Mouse (Mus musculus) intestine, postnatal 0 days (tissue): ENCODE results near the gene Rnf150. TPM values are rescaled to one million over a fixed set of nuclear protein-coding genes. Genes with fewer than 3 reads are reported as not detected.
A peak's percentile ranks its signal among the peaks of the same experiment; 100 is the strongest.

Source experiments
- ATAC-seq: fragments of 200-750 bp; cut with Nextera tagmentation; 2 replicates; pipeline ENCODE4 v1.8.0; 2017; ENCODE audit warnings: mild to moderate bottlenecking, moderate TSS enrichment, moderate library complexity
- H3K27ac ChIP-seq: fragments of 300-500 bp; sonication (generic); 2 replicates; pipeline ENCODE4 v1.5.1; 2014; ENCODE audit warnings: mild to moderate bottlenecking, low read depth, low read length, moderate library complexity
- H3K27me3 ChIP-seq: fragments of 300-500 bp; sonication (generic); replicated peaks from 2 replicates; pipeline ENCODE4 v1.6.1; 2014; ENCODE audit warnings: low read length, mixed read lengths; ENCODE audit not compliant: control insufficient read depth, insufficient read depth
- H3K36me3 ChIP-seq: fragments of 300-500 bp; sonication (generic); 2 replicates; pipeline ENCODE4 v1.6.1; 2014; ENCODE audit warnings: mild to moderate bottlenecking, moderate library complexity; ENCODE audit not compliant: control insufficient read depth, insufficient read depth
- H3K4me1 ChIP-seq: fragments of 300-500 bp; sonication (generic); replicated peaks from 2 replicates; pipeline ENCODE4 v1.6.1; 2014; ENCODE audit warnings: antibody characterized with exemption, low read length, mixed read lengths; ENCODE audit not compliant: control insufficient read depth, insufficient read depth
- H3K4me2 ChIP-seq: fragments of 300-500 bp; sonication (generic); replicated peaks from 2 replicates; pipeline ENCODE4 v1.6.1; 2014; ENCODE audit warnings: low read depth, mild to moderate bottlenecking, moderate library complexity
- H3K4me3 ChIP-seq: fragments of 300-500 bp; sonication (generic); 2 replicates; pipeline ENCODE4 v1.5.1; 2014; ENCODE audit warnings: low read depth, low read length
- H3K9ac ChIP-seq: fragments of 300-500 bp; sonication (generic); 2 replicates; pipeline ENCODE4 v1.6.1; 2014; ENCODE audit warnings: mild to moderate bottlenecking, low read depth, low read length
- H3K9me3 ChIP-seq: fragments of 300-500 bp; sonication (generic); 2 replicates; pipeline ENCODE4 v1.6.1; 2016; ENCODE audit warnings: mixed run types; ENCODE audit not compliant: control insufficient read depth
- CTCF ChIP-seq: sonication (generic); IDR thresholded peaks from 2 replicates; pipeline ENCODE4 v1.5.1; 2016; ENCODE audit warnings: low read depth, mild to moderate bottlenecking, control low read depth, antibody characterized with exemption, moderate library complexity
- WGBS: fragments of 180-500 bp; shearing (Covaris S2); extraction: QIAGEN DNeasy Blood & Tissue Kit; methylation state at CpG from one replicate; pipeline ENCODE4 v1.1.7; 2014; 5-methylcytosine and 5-hydroxymethylcytosine counted together
- polyA plus RNA-seq: library from polyadenylated mRNA; unstranded; fragments of >200 nt; fragmentation: Nextera tagmentation; extraction: Ambion mirVana; gene quantifications from 2 replicates; pipeline ENCODE4 v1.2.1, GENCODE M21; 2015

Gene Rnf150
- polyA plus RNA-seq, 1 experiment from 2014 or later = 0.53 TPM

- no peak overlapping the region for H3K27ac ChIP-seq
- H3K4me3 ChIP-seq = no peak overlapping the region
- no peak overlapping the region for H3K4me2 ChIP-seq
- no peak overlapping the region for H3K9ac ChIP-seq
- ATAC-seq = peak; percentile 53; the same call in 1 of the 2 replicates
- no peaks in the 10 kb centered on the region for H3K36me3 ChIP-seq
- no peaks in the 10 kb centered on the region for H3K27me3 ChIP-seq
- 59% methylated on average over 3 of the region's 3 CpGs for WGBS
- no peaks in the 10 kb centered on the region for H3K4me1 ChIP-seq
- TF ChIP-seq CTCF = no peak
- H3K9me3 ChIP-seq = no peaks in the 10 kb centered on the region
These were observed 173.5 kb downstream of the Rnf150 start for GRCm38 (mm10) chr8:83036521-83037166.

- no peak overlapping the region for H3K9ac ChIP-seq
- no peak overlapping the region for H3K4me3 ChIP-seq
- no peaks in the 10 kb centered on the region for H3K27me3 ChIP-seq
- no peak overlapping the region for H3K27ac ChIP-seq
- ATAC-seq = no peak
- no peak overlapping the region for H3K4me2 ChIP-seq
- H3K4me1 ChIP-seq = no peaks in the 10 kb centered on the region
- H3K36me3 ChIP-seq = no peaks in the 10 kb centered on the region
- TF ChIP-seq CTCF = no peak
- WGBS = 89% methylated on average over 1 of the region's 1 CpGs
- no peaks in the 10 kb centered on the region for H3K9me3 ChIP-seq
These were observed 174.2 kb downstream of the Rnf150 start for GRCm38 (mm10) chr8:83037321-83037720.

- TF ChIP-seq CTCF = no peak
- no peaks in the 10 kb centered on the region for H3K36me3 ChIP-seq
- no peak overlapping the region for H3K4me2 ChIP-seq
- H3K27ac ChIP-seq = no peak overlapping the region
- H3K4me1 ChIP-seq = no peaks in the 10 kb centered on the region
- H3K4me3 ChIP-seq = no peak overlapping the region
- H3K9me3 ChIP-seq = no peaks in the 10 kb centered on the region
- ATAC-seq = no peak
- no peaks in the 10 kb centered on the region for H3K27me3 ChIP-seq
- WGBS = 68% methylated on average over 10 of the region's 10 CpGs
- no peak overlapping the region for H3K9ac ChIP-seq
These were observed 175.4 kb downstream of the Rnf150 start for GRCm38 (mm10) chr8:83038575-83038974.

GRCm38 (mm10) chr8:83041440-83041839 lies 178.3 kb downstream of the Rnf150 start:
- Histone ChIP-seq H3K9ac (no peak overlapping the region), H3K9me3 (no peaks in the 10 kb centered on the region), H3K4me3 (no peak overlapping the region), H3K27ac (no peak overlapping the region), H3K36me3 (no peaks in the 10 kb centered on the region), H3K27me3 (no peaks in the 10 kb centered on the region), H3K4me2 (no peak overlapping the region), H3K4me1 (no peaks in the 10 kb centered on the region)
- no peak for TF ChIP-seq CTCF
- whole genome bisulfite sequencing = 78% methylated on average over 4 of the region's 4 CpGs
- no peak for ATAC-seq

GRCm38 (mm10) chr8:83046912-83047311 lies 183.8 kb downstream of the Rnf150 start:
- Histone ChIP-seq H3K9me3 (no peaks in the 10 kb centered on the region), H3K4me3 (no peak overlapping the region), H3K27ac (no peak overlapping the region), H3K27me3 (no peaks in the 10 kb centered on the region), H3K36me3 (no peaks in the 10 kb centered on the region), H3K9ac (no peak overlapping the region), H3K4me2 (no peak overlapping the region), H3K4me1 (0 out of 2 replicates have a peak, but pooled peaks cover 3% of the 10 kb centered on the region)
- TF ChIP-seq CTCF = no peak
- WGBS = 84% methylated on average over 9 of the region's 9 CpGs
- no peak for ATAC-seq

GRCm38 (mm10) chr8:83048527-83048926 lies 185.4 kb downstream of the Rnf150 start:
- TF ChIP-seq CTCF = no peak
- Histone ChIP-seq H3K27ac (no peak overlapping the region), H3K36me3 (no peaks in the 10 kb centered on the region)

More at GRCm38 (mm10) chr8:83048527-83048926, 185.4 kb downstream of the Rnf150 start:
- H3K4me2 ChIP-seq = no peak overlapping the region
- no peak overlapping the region for H3K4me3 ChIP-seq
- ATAC-seq = no peak
- no peaks in the 10 kb centered on the region for H3K27me3 ChIP-seq
- no peaks in the 10 kb centered on the region for H3K9me3 ChIP-seq
- H3K9ac ChIP-seq = no peak overlapping the region
- WGBS = 67% methylated on average over 6 of the region's 6 CpGs
- 0 out of 2 replicates have a peak, but pooled peaks cover 3% of the 10 kb centered on the region for H3K4me1 ChIP-seq
